Mouse (Mus musculus) liver, embryonic 14.5 days (tissue): ENCODE measurements around the gene Kcnh6.

Experiments used
- CTCF ChIP-seq: IDR thresholded peaks from 2 replicates; pipeline ENCODE4 v1.5.1; 2016; ENCODE audit warnings: antibody characterized with exemption, low read depth, control low read depth
- EP300 ChIP-seq: IDR thresholded peaks from 2 replicates; pipeline ENCODE4 v1.6.1; 2016; ENCODE audit warnings: antibody characterized with exemption, low read depth

- TF ChIP-seq EP300 (no peak), CTCF (no peak)
Measured at GRCm38 (mm10) chr11:106053921-106054320, 46.0 kb downstream of the Kcnh6 start.
